Mouse (Mus musculus) left cerebral cortex, adult 2 months (tissue): ENCODE measurements around the gene Rgma. TPM values are rescaled to one million over a fixed set of nuclear protein-coding genes. Genes with fewer than 3 reads are reported as not detected.

Experiments
- DNase-seq, 2 experiments: peaks; one replicate each; pipeline ENCODE4 v3.0.0; 2021 to 2022; ENCODE audit warnings: low spot score in 2 of 2, mixed read lengths in 1 of 2; ENCODE audit errors: extremely low spot score in 1 of 2
- H3K27ac ChIP-seq: fragments of 200-600 bp; 2 replicates; pipeline ENCODE4 v1.8.1; 2022
- H3K4me3 ChIP-seq: fragments of 200-600 bp; 2 replicates; pipeline ENCODE4 v1.8.1; 2022
- CTCF ChIP-seq: fragments of 200-600 bp; IDR thresholded peaks from 2 replicates; pipeline ENCODE4 v1.8.1; 2022; ENCODE audit warnings: antibody characterized with exemption, mild to moderate bottlenecking, moderate library complexity
- intact Hi-C: fragments of 180-260 bp; cut with DNase I; formaldehyde crosslinking; loops from one replicate; pipeline ENCODE4 v1.15.1; 2025
- long read RNA-seq, 2 experiments: library from polyadenylated mRNA; stranded (forward); transcript quantifications; one replicate each; pipeline ENCODE4 v2.0.0; 2021; ENCODE audit warnings: borderline mapping rate in 2 of 2
- total RNA-seq, 2 experiments: library from RNA; stranded (reverse); gene quantifications; 2 replicates each; pipeline ENCODE4 v1.2.3; 2021

The Rgma gene
- 10 to 100 TPM; 52.3 to 54.6 TPM for total RNA-seq
- long read RNA-seq, experiment 1, transcript Rgma-204 (3 exons, 3,371 nt), result major isoform, 20 of 42 reads
- long read RNA-seq, experiment 1, transcript Rgma-201 (4 exons, 3,586 nt), result minor isoform, 16 of 42 reads
- long read RNA-seq, experiment 1, partial matches to known transcripts, result 2 of 42 reads
- long read RNA-seq, experiment 1, other reads (novel, unspliced or antisense), result 4 of 42 reads
- long read RNA-seq, experiment 2, transcript Rgma-204 (3 exons, 3,371 nt), result major isoform, 24 of 50 reads
- long read RNA-seq, experiment 2, transcript Rgma-201 (4 exons, 3,586 nt), result minor isoform, 16 of 50 reads
- long read RNA-seq, experiment 2, partial matches to known transcripts, result 9 of 50 reads
- long read RNA-seq, experiment 2, other reads (novel, unspliced or antisense), result 0 of 50 reads

- DNase-seq, result peak; percentile 64
- peak within 1 kb of the TSS; percentile 82 for H3K27ac ChIP-seq
- no peak for TF ChIP-seq CTCF
- intact Hi-C loops, result loop anchor here (1.0 to 10.0 kb wide), 9 partner anchors 15 to 975 kb away; no protein-coding TSS in a partner anchor
- H3K4me3 ChIP-seq, result peak within 1 kb of the TSS; percentile 82
These were observed at the start of gene Rgma for GRCm38 (mm10) chr7:73375257-73376100. Gene Rgma, plus strand, starts transcription at chr7:73375509.

GRCm38 (mm10) chr7:73326236-73326635 lies 49.1 kb upstream of the Rgma start:
- peak overlapping the region; percentile 50; the same call in 1 of the 2 replicates for H3K27ac ChIP-seq

GRCm38 (mm10) chr7:73326680-73327079 lies 48.6 kb upstream of the Rgma start:
- no peak for TF ChIP-seq CTCF
- Histone ChIP-seq H3K4me3 (no peak overlapping the region), H3K27ac (peak overlapping the region; percentile 50; the same call in 1 of the 2 replicates)
- no peak for DNase-seq
- intact Hi-C loops, result loop anchor here (2.0 to 5.0 kb wide), 3 partner anchors 46 to 734 kb away; no protein-coding TSS in a partner anchor

More at GRCm38 (mm10) chr7:73326236-73326635, 49.1 kb upstream of the Rgma start:
- intact Hi-C loops, result loop anchor here (2.0 to 5.0 kb wide), 3 partner anchors 47 to 733 kb away; no protein-coding TSS in a partner anchor
- DNase-seq, result no peak
- no peak overlapping the region for H3K4me3 ChIP-seq
- TF ChIP-seq CTCF, result no peak

GRCm38 (mm10) chr7:73327193-73327592 lies 48.1 kb upstream of the Rgma start:
- TF ChIP-seq CTCF, result no peak
- intact Hi-C loops, result loop anchor here (2.0 to 5.0 kb wide), 3 partner anchors 46 to 734 kb away; no protein-coding TSS in a partner anchor
- H3K27ac ChIP-seq, result peak overlapping the region; percentile 4; the same call in 1 of the 2 replicates
- no peak for DNase-seq
- no peak overlapping the region for H3K4me3 ChIP-seq

GRCm38 (mm10) chr7:73327652-73328051 lies 47.7 kb upstream of the Rgma start:
- H3K27ac ChIP-seq, result 0 out of 2 replicates have a peak overlapping the region, but pooled peaks have one; percentile 4
- no peak overlapping the region for H3K4me3 ChIP-seq
- no peak for TF ChIP-seq CTCF
- intact Hi-C loops, result loop anchor here (2.0 to 5.0 kb wide), 3 partner anchors 45 to 735 kb away; no protein-coding TSS in a partner anchor
- DNase-seq, result no peak

- no peak for DNase-seq
- TF ChIP-seq CTCF, result no peak
- Histone ChIP-seq H3K27ac (no peak overlapping the region), H3K4me3 (no peak overlapping the region)
- intact Hi-C loops, result loop anchor here (5.0 kb wide), 1 partner anchor 291 kb away; no protein-coding TSS in a partner anchor
These were observed 46.6 kb upstream of the Rgma start for GRCm38 (mm10) chr7:73328653-73329207.

- Histone ChIP-seq H3K4me3 (no peak overlapping the region), H3K27ac (no peak overlapping the region; the same call in 1 of the 2 replicates)
- intact Hi-C loops, result no loop called here
- no peak for TF ChIP-seq CTCF
- DNase-seq, result peak; percentile 33 to 42
These were observed 44.6 kb upstream of the Rgma start for GRCm38 (mm10) chr7:73330754-73331153.

- TF ChIP-seq CTCF, result no peak
- no peak for DNase-seq
- H3K4me3 ChIP-seq, result no peak overlapping the region
- peak overlapping the region; percentile 26; the same call in 1 of the 2 replicates for H3K27ac ChIP-seq
- intact Hi-C loops, result no loop called here
These were observed 43.7 kb upstream of the Rgma start for GRCm38 (mm10) chr7:73331645-73332044.

- no peak overlapping the region for H3K27ac ChIP-seq
- H3K4me3 ChIP-seq, result no peak overlapping the region
- intact Hi-C loops, result no loop called here
- no peak for DNase-seq
- TF ChIP-seq CTCF, result no peak
These were observed 41.8 kb upstream of the Rgma start for GRCm38 (mm10) chr7:73333398-73333988.

GRCm38 (mm10) chr7:73334883-73335282 lies 40.4 kb upstream of the Rgma start:
- Histone ChIP-seq H3K27ac (no peak overlapping the region), H3K4me3 (no peak overlapping the region)
- intact Hi-C loops, result no loop called here
- TF ChIP-seq CTCF, result no peak
- no peak for DNase-seq

GRCm38 (mm10) chr7:73336380-73336779 lies 38.9 kb upstream of the Rgma start:
- TF ChIP-seq CTCF, result no peak
- peak overlapping the region; percentile 32; the same call in 1 of the 2 replicates for H3K27ac ChIP-seq
- no peak overlapping the region for H3K4me3 ChIP-seq
- intact Hi-C loops, result loop anchor here (2.0 kb wide), 1 partner anchor 38 kb away; the partner anchor contains the start of gene Rgma
- DNase-seq, result peak in 1 of 2 experiments; percentile 14
